Mouse (Mus musculus) cortical plate, adult 2 months (tissue): ENCODE measurements around the gene Mdn1.

ENCODE experiments used
- CTCF ChIP-seq: fragments of 200-500 bp; IDR thresholded peaks from 2 replicates; pipeline ENCODE4 v1.5.1; 2011; ENCODE audit warnings: mild to moderate bottlenecking, control low read depth, low read length; ENCODE audit not compliant: insufficient read depth; ENCODE audit errors: extremely low read depth
- POLR2A ChIP-seq: fragments of 200-500 bp; IDR thresholded peaks from 2 replicates; pipeline ENCODE4 v1.6.1; 2011; ENCODE audit warnings: mild to moderate bottlenecking, low read length, control low read depth; ENCODE audit not compliant: insufficient read depth; ENCODE audit errors: extremely low read depth

DNA sequence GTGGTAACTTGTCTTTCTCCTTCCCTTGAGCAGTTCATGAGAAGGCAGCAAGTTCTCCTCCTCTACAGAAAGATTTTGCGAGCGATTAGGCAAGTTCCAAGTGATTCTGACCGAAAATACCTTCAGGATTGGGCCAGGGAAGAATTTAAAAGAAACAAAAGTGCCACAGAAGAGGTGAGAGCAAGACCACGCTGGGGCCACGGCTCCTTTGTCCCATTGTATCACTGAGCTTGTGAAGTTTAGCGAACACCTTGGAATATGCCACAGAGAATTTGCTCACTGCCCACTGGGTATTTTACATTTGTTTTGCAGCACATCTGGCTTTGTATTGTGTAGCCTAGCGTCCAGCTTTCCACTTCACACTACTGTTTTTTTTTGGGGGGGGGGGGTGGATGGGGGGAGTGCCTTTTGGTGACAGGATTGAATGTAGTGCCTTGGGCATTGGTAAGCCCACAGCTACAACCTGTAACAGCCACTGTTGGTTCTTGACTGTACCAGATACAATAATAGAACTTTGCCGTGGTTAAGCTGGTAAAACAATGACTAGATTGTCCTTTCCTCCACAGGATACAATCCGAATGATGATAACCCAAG is 143.8 kb downstream of the Mdn1 start:
- TF ChIP-seq CTCF (no peak), POLR2A (no peak)
